Mouse (Mus musculus) brown adipose tissue, adult 24 weeks (tissue): ENCODE data around the gene Cd86. TPM values are rescaled to one million over a fixed set of nuclear protein-coding genes. Genes with fewer than 3 reads are reported as not detected.

ENCODE experiments used
- H3K27ac ChIP-seq: fragments of 200-500 bp; replicated peaks from 2 replicates; pipeline ENCODE4 v1.5.1; 2012; ENCODE audit warnings: low read depth, mild to moderate bottlenecking, low read length
- H3K4me1 ChIP-seq: fragments of 200-500 bp; 2 replicates; pipeline ENCODE4 v1.6.1; 2012; ENCODE audit warnings: low read length, mixed read lengths; ENCODE audit not compliant: control insufficient read depth, insufficient read depth, insufficient read length
- H3K4me3 ChIP-seq: fragments of 200-500 bp; 2 replicates; pipeline ENCODE4 v1.5.1; 2012; ENCODE audit warnings: low read depth, mild to moderate bottlenecking, low read length, moderate library complexity; ENCODE audit not compliant: insufficient read depth
- polyA plus RNA-seq: library from polyadenylated mRNA; stranded (reverse); fragments of >200 nt; gene quantifications from 2 replicates; pipeline ENCODE4 v1.2.4, GENCODE M21; 2012; ENCODE audit not compliant: missing spikeins, insufficient read depth, insufficient read length

Cd86 gene
- polyA plus RNA-seq, 1 experiment, result 4.8 TPM

DNA sequence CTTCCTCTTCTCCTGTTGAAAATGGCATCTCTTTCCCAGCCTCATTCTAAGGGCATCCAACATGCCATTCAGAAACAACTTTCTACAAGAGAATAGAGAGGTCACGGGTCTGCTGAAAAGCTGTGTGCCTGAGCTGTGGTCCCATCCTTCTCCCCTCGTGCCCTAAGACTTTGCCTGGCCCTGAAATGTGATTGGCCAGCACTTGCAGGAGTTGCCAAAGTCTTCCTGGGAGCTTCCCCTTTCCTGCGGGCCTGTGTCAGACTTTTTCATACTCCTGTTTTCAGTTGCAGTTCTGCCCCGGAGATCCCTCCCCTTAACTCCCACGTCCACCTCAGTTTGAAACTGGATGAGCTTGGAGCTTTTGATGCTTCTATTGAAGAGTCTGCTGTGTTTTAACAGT, 24.9 kb downstream of the Cd86 start:
- no peak overlapping the region for H3K27ac ChIP-seq
- H3K4me1 ChIP-seq, result no peaks in the 10 kb centered on the region
- no peak overlapping the region for H3K4me3 ChIP-seq

DNA sequence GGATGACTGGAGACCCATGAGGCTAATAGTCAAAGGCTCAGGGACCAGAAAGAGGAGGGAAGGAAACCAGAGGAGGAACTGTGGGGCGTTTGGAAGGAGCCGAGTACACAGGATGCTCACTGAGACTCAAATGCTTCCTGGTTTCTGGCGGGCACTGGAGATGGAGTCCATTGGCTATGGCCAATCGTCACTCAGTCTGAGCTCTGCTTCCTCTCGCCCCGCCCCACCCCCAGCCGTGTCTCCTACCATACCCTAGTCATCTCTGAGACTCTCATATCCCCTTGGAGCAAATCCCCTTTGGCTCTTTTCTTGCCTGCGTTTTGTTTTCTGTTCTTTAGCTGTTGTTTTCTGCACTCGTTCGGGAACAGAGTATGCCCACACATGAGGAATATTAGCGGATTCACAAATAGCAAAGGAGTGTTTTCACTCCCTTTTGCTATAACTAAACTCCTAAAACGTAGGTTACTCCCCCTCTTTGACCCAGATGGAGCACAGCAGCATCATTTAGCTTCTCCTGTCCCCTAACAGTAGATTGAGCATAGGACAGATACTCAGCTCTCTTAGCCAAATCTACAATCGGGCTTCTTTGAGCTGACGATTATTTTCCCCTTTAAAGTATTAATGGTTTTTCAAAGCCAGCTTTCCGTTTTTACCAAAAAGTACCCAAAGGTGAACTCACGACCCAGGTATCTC, 25.9 kb downstream of the Cd86 start:
- H3K27ac ChIP-seq, result no peak overlapping the region
- no peak overlapping the region for H3K4me3 ChIP-seq
- no peaks in the 10 kb centered on the region; the same call in 1 of the 2 replicates for H3K4me1 ChIP-seq

DNA sequence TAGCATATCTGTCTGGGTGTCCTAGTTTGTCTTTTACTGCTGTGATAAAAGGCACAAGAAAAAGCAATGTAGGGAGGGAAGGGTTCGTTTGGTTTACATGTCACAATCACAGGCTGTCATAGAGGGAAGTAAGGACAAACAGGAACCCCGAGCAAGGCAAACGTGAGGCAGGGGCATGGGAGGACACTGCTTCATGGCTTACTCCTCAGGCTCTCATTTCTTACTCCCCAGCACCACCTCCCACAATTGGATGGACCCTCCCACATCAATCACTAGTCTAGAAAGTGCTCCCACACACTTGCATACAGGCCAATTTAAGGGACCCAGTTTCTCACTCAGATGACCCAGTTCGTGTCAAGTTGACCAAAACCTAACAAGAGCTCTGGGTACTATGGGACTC, 29.1 kb downstream of the Cd86 start:
- H3K4me1 ChIP-seq, result no peaks in the 10 kb centered on the region; the same call in 1 of the 2 replicates
- H3K27ac ChIP-seq, result no peak overlapping the region
- no peak overlapping the region for H3K4me3 ChIP-seq

DNA sequence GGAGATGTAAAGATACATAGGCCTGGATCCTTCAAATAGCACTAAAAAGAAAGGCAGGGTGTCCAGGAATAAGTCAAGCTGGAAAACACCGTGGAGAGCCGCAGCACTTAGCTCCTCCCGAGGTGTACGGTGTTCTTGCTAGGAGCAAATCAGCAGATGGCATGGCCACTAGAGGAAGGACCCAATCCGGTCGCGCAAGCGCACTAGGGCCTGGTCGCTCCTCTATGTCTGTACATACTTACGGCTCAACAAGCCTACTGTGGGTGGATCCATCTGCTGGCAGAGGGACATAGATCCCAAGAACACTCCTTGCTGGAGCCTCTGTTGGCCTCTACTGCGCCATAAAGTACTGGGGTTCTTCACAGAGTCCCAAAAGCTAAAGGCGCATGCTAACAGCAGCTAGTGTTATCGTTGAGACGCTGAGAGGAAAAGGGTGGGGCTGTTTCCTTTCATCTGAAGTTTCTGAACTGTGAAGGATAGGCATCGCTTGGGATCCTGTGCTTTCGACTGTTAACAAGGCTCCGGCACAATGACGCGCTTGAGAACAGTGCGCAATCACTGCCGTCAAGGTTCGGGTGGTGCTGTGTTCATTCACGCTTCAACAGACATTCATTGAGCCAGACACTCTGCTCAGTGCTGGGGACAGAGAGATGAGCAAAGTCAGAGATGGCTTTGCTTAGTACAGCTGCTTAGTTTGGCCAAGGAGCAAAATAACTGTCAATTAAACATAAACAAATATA, 30.7 kb downstream of the Cd86 start:
- H3K27ac ChIP-seq, result no peak overlapping the region
- no peak overlapping the region for H3K4me3 ChIP-seq
- H3K4me1 ChIP-seq, result no peaks in the 10 kb centered on the region; the same call in 1 of the 2 replicates

DNA sequence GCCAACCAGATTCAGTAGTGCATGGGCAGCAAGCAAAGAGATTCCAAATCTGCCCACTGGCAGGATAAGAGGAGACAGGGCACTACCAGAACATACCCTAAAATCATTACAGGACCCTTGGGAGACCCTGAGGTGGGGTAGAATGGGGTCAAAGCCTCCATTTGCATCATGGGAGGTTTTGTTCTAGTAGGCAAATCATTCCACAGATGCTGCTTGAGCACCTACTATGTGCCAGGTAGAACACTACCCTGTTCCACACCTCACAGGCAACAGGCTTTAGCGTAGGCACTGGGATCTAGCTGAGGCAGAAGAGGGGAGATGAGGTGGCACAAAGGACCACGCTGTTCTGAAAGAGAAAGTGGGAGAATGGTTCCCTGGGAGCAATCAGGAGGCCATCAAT, 31.5 kb downstream of the Cd86 start:
- Histone ChIP-seq H3K4me1 (no peaks in the 10 kb centered on the region; the same call in 1 of the 2 replicates), H3K27ac (no peak overlapping the region), H3K4me3 (no peak overlapping the region)

DNA sequence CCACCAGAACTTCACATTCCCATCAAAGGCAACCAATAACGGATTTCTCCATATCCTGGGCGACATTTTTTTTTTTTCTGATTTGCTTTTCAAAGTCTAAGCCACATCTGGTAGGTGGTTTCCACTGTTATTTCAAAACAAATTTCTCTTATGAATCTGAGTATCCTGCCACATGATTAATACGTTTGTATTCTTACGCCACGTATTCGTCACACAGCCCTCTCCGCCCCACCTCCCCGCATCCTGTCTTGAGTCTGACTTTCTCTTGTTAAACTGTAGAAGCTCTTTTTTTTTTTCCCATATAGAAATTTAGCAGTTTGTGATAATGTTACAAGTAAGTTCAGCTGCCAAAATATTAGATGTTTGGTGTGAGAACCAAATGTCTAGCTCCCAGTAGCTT, 33.7 kb downstream of the Cd86 start:
- H3K4me1 ChIP-seq, result no peaks in the 10 kb centered on the region; the same call in 1 of the 2 replicates
- H3K4me3 ChIP-seq, result no peak overlapping the region
- H3K27ac ChIP-seq, result no peak overlapping the region

DNA sequence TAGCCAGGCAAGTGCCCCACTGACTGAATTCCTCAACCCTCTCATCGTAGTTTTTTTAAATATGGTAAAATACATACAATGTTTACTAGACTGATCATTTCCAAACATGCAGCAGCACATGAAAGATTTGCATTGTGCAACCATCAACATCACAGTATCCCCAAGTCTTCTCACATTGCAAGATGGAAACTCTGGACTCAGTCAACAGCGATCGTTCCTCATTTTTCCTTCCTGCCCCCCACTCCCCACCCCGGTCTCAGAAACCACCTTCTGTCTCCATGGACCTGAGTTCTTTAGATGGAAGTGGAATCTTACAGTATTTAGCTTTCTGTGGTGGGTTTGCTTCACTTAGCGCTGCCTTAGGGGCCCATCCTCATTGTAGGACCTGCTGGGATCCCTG, 34.3 kb downstream of the Cd86 start:
- Histone ChIP-seq H3K4me1 (no peaks in the 10 kb centered on the region; the same call in 1 of the 2 replicates), H3K27ac (no peak overlapping the region), H3K4me3 (no peak overlapping the region)

DNA sequence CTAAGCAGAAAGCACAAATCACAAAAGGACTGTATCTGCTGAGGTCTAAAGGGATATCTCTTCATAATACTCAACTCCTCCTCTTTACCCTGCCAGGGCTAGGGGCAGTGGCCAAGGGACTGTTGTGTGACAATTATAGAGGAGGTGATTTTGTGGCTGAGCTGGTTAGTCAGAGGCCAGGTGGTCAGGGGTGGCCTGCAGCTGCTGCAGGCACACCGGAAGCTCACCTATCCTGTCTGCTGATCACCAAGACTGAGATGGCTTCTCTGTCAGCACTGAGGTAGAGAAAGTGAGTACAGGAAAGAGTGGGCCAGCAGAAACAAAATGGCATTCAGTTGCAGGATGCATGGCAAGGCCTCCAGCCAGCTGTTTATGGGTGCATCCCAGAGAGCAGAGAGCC, 38.1 kb downstream of the Cd86 start:
- H3K4me1 ChIP-seq, result no peaks in the 10 kb centered on the region
- no peak overlapping the region for H3K27ac ChIP-seq
- no peak overlapping the region for H3K4me3 ChIP-seq

DNA sequence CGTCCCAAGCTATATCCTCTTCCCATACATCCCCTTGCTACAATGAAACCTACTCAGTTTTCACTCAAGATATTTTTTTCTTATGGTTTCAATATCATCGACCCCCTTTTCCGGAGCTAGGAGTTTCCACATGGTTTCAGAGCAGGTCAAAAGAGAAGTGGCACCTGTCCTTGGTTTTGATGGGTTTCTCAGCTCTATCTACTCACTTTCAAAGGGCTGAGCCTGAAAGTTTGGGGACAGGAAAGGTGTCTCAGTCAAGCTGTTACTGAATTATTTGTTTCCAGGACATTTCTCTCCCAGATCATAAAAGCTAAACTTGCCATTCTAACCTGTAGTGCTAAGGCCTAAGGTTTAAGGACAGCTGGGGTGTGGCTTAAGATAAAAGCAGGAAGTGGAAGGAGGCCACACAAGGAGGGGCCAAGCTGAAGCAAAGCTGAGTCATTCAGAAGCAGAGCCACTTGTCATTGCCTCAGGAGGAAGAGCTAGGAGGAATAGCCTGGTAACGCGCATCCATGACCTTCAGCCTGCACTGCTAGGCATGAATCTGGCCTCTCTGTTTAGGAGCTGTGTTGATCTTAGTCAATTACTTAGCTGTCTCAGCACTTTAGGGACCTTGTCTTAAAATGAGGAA, 39.2 kb downstream of the Cd86 start:
- Histone ChIP-seq H3K27ac (no peak overlapping the region), H3K4me3 (no peak overlapping the region), H3K4me1 (no peaks in the 10 kb centered on the region)

DNA sequence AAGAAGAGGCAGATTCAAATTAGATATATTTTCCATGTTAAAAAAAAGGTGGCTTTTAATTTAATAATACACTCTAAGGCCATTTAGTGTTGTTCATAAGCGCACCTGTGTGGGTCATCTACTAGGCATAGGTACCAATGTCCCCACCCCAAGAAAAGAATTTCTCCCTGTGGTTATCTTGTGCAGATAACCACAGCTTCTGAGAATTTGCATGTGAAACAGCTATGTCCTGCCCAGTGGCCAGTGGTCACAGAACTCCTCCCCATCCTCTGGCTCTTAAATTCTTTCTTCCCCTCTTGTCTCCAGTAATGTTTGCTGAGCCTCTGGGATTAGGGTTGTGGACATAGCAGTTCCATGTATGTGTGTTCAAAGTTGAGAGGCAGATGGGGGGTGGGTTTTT, 40.0 kb downstream of the Cd86 start:
- Histone ChIP-seq H3K27ac (no peak overlapping the region), H3K4me3 (no peak overlapping the region), H3K4me1 (no peaks in the 10 kb centered on the region)

DNA sequence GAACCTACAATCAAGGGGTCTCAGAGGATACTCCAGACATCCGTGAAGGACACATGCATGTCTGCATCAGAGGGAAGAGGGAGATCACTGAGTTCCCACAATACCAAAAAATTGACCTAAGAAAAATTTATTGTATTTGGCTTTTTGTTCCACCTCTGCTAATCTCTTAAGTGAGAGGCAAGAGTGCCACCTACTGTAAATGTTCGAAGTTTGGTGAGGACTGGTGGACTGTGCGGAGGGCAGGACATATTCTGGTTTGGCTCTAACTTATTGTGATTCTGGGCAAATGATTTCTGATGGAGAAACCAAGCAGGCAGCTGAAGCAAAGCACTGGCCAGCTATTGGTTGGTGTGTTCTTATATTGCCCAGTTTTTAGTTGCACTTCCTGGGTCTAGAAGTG, 43.6 kb downstream of the Cd86 start:
- no peak overlapping the region for H3K27ac ChIP-seq
- no peak overlapping the region for H3K4me3 ChIP-seq
- no peaks in the 10 kb centered on the region for H3K4me1 ChIP-seq

DNA sequence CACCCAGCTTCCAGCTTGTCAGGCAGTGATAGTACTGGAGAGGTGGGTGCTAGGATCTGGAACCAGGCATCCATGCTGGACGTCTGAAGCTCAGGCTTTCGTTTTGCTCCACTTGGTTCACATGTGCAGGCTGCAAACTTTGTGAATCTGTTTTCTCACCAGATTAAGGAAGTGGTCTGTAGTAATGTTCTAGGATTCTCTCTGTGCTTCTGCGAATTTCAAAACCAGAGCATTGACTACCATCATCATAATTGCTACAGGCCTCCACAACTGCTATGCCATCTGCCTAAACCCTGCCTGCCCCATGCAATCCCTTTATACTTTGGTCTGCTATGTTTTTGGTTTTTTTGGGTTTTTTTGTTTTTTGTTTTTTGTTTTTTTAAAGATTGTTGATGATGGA, 44.8 kb downstream of the Cd86 start:
- Histone ChIP-seq H3K4me3 (no peak overlapping the region), H3K27ac (no peak overlapping the region), H3K4me1 (no peaks in the 10 kb centered on the region)

DNA sequence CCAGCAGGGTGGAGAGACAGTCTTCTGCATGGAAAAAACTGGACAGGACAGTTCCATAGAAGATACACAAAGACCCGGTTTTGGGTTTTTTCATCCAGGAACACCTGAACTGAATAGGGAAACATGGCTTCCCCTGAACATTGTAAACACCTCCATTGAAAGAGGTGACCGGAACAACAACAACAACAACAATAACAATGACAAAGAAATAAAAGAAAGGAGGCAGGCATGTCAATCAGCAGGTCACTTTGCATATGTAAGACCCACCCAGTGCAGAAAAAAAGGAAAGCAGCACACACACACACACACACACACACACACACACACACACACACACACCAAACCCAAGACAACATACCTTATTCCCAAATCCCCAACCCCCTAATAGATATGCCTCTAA, 52.2 kb downstream of the Cd86 start:
- Histone ChIP-seq H3K27ac (no peak overlapping the region), H3K4me1 (no peaks in the 10 kb centered on the region), H3K4me3 (no peak overlapping the region)

DNA sequence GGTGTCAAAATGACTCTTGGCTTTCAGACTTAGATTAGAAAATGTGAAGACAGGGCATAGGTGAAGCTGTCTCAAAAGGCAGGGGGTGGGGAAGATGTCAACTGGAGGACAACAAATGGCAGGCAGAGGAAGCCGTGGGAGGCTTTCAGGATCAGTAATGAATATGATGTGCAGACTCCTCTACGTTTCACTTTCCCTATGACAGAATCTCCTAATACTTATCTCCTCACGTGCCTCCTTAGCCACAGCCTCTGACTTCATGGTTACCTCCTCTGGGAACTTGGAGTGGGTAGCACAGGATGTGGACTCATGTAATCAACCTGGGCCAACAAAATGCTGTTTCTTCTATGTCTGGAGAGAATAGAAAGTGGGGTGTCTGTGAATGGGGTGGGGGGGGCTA, 63.2 kb downstream of the Cd86 start:
- Histone ChIP-seq H3K4me3 (no peak overlapping the region), H3K27ac (no peak overlapping the region), H3K4me1 (no peaks in the 10 kb centered on the region)

DNA sequence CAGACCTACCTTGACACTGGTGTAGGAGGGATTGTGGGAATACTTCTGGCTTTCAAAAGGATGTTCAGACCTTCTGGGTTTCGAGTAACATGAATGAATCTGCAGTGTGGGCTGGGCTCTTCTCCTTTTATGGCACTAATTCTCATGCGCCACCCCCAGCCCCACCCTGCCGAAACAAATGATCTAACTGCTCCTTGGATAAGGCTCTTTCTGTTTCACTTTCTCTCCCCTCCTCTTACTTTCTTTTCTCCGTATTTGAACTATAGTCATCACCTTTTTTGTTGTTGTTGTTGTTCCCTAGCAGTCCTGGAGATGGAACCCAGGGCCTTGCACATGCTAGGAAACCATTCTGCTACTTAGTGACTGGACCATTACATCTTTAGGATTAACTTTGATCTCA, 67.6 kb downstream of the Cd86 start:
- no peaks in the 10 kb centered on the region for H3K4me1 ChIP-seq
- H3K4me3 ChIP-seq, result no peak overlapping the region; the same call in 1 of the 2 replicates
- no peak overlapping the region for H3K27ac ChIP-seq
